Mouse (Mus musculus): ENCODE data around the gene Gatad2b.

GRCm38 (mm10) chr3:90376247-90376585 lies 83.2 kb downstream of the Gatad2b start:
- TF ChIP-seq CTCF (IDR thresholded peaks at IDR 0.05; ENCODE audit: low read depth, low read length) (no peak), POLR2A (IDR thresholded peaks at IDR 0.05; ENCODE audit: extremely low read depth, insufficient read depth, low read length) (no peak)
